Mouse (Mus musculus) adrenal gland, postnatal 14 days (tissue): ENCODE measurements at regions not wholly inside any gene's neighbourhood (a gene's known extent, or its start where the extent isn't known, plus 50 kb on each side); places are given as distances from the start of the nearest gene placed in this dataset.

Experiments
- DNase-seq: peaks from one replicate; pipeline ENCODE4 v3.0.0; 2021; ENCODE audit warnings: mixed read lengths

GRCm38 (mm10) chr9:59153126-59153525 lies 116.9 kb upstream of the Neo1 start:
- DNase-seq: no peak

- no peak for DNase-seq
Observed at GRCm38 (mm10) chr9:59144256-59144800, 108.1 kb upstream of the Neo1 start.

- no peak for DNase-seq
Observed at GRCm38 (mm10) chr9:59143610-59144009, 107.4 kb upstream of the Neo1 start.

GRCm38 (mm10) chr9:59134171-59135041 lies 98.2 kb upstream of the Neo1 start:
- peak; percentile 37 for DNase-seq

DNA sequence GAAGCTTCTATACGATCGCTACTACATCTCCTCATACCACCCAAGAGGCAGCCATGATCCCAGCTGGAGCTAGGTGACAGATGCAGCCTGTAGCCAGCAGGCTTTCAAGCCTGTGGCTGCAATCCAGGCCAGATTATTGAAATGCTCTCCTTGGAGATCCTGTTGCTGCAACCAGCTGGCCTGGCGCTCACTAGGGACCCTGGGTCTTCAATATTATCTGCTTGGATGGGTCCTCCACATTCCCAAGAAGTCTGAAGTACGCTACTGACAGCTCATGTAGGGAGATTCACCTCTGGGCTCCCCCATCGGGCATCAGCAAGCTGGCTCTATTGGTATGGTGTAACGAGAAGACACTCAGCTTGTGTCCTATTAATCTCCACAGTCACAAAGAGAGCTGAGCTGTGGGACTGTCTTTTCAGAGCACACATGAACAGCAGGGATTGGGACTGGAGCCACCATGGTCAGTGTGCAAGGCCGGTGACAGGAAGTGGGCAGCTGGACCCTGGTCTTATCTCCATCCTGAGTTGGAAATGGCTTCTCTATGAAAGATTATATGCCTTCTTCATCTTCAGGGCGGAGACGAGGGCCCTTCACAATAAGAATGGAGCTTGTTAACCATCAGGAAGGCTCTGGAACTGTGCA lies 93.6 kb upstream of the Neo1 start:
- DNase-seq: peak; percentile 29

GRCm38 (mm10) chr9:59129252-59129651 lies 93.0 kb upstream of the Neo1 start:
- peak; percentile 60 for DNase-seq

DNA sequence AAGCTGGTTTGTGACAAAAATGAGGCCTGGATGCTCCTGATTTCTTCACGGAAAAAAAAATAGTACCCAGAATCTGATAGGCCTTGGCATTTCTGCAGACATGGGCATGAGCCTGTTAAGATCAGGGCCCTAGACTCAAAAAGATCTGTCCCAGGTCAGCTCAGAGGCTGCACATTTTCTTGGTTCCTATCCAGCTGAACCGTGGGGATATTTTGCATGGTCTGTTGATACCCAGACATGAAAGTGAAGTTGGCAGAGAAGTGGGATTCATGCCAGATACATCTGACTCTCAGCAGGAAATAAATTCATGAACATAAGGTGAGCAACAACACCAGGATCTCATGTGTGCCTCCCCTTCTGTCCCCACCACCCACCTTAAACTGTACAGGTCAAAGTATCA lies 91.8 kb upstream of the Neo1 start:
- DNase-seq: no peak

GRCm38 (mm10) chr9:59125886-59126285 lies 89.6 kb upstream of the Neo1 start:
- no peak for DNase-seq

GRCm38 (mm10) chr9:59116561-59116960 lies 80.3 kb upstream of the Neo1 start:
- DNase-seq: no peak

DNA sequence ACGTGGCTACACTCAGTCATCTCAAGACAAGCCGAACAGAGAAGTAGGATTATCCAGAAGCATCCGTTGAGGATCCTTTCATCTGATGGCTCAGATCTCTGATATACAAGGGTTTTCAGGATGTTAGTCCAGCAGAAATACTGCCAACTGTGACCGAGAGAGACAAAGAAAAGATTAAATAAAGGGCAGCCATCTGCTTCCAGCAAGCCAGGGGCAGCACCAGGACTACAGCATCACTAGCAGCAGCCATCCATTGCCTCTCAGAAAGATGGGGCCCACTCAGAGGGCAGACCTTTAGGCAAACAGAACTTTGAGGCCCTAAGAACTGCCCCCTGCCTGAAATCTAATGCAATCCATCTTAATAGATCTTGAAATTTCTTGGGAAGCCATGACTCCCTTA lies 77.6 kb upstream of the Neo1 start:
- DNase-seq: no peak

GRCm38 (mm10) chr9:59099738-59100137 lies 63.5 kb upstream of the Neo1 start:
- no peak for DNase-seq

DNA sequence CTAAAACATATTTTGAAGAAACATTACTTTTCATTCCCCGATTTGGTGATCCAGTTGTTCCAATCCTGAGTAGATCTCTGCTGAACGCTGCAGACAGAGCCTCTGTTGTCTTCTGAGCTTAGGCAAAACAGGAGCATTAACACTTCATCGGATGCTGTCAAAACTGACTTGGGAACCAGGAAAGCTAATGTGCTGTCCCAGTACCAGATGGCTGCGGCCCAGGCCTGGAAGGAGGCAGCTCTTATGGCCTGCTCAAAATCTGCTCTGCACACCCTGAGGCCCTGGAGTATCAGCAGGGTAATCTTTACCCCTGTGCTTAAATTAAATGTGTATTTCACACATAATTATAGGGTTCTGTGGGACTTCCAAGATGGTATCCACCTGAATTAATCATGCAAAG lies 61.3 kb upstream of the Neo1 start:
- DNase-seq: no peak

- no peak for DNase-seq
Observed at GRCm38 (mm10) chr9:59096551-59097268, 60.5 kb upstream of the Neo1 start.

- no peak for DNase-seq
Observed at GRCm38 (mm10) chr9:59095626-59096025, 59.4 kb upstream of the Neo1 start.

GRCm38 (mm10) chr9:59094106-59094505 lies 57.9 kb upstream of the Neo1 start:
- no peak for DNase-seq

- DNase-seq: peak; percentile 56
Observed at GRCm38 (mm10) chr9:59091179-59091578, 54.9 kb upstream of the Neo1 start.

DNA sequence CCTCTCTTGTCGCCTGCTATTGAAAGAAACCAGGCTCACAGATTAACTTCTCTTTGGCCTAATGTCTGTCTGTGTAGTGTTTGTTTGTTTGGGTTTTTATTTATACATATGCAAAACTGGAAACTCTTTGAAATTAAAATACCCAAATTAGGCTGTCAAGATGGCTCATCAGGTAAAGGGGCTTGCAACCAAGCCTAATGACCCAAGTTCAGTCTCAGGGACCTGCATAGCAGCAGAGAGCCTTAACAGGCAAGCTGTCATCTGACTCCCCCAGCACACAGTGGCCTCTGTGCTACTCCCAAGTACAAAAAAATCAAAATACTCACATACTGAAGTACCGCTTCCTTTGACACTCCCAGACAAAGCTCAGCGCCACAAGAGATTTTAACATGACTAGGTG lies 51.5 kb upstream of the Neo1 start:
- DNase-seq: no peak

GRCm38 (mm10) chr9:59087112-59087511 lies 50.9 kb upstream of the Neo1 start:
- DNase-seq: peak; percentile 17

- DNase-seq: no peak
Observed at GRCm38 (mm10) chr9:59086556-59087102, 50.4 kb upstream of the Neo1 start.
